Mouse (Mus musculus): ENCODE measurements at regions not wholly inside any gene's neighbourhood (a gene's known extent, or its start where the extent isn't known, plus 50 kb on each side); places are given as distances from the start of the nearest gene placed in this dataset.

- ATAC-seq (replicated peaks) = no peak
- H3K36me3 ChIP-seq (replicated peaks) = no peaks in the 10 kb centered on the region
- H3K9me3 ChIP-seq = no peaks in the 10 kb centered on the region
- H3K27ac ChIP-seq = no peak overlapping the region
- no peaks in the 10 kb centered on the region for H3K27me3 ChIP-seq (replicated peaks)
- no peak overlapping the region for H3K9ac ChIP-seq
- H3K4me1 ChIP-seq = no peaks in the 10 kb centered on the region
- WGBS = 88% methylated on average over 6 of the region's 6 CpGs
- H3K4me3 ChIP-seq = no peak overlapping the region
- no peak overlapping the region for H3K4me2 ChIP-seq
Measured at GRCm38 (mm10) chr11:111484981-111485380, 419.0 kb downstream of the Kcnj2 start.

- H3K4me3 ChIP-seq = no peak overlapping the region
- WGBS = 40% methylated on average over 4 of the region's 4 CpGs
Measured at GRCm38 (mm10) chr11:111512471-111512870, 446.5 kb downstream of the Kcnj2 start.

DNA sequence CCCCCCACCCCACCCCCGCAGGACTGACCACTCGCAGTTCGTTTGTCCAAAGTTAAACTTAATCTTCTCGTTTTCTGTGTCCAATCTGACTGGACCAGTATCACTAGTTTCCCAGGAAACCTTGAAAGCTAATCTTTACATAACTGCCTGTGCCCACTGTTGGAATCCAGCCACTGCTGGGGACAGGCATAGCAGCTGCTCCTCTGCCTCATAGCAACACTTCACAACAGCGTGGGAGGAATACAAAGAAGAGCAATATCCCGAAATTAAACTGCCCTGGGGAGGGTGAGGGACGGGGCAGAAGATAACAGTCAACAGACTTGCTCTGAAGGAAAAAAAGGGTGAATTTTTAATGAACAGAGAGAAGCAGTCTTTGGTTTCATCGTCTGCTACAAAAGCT is 456.8 kb downstream of the Kcnj2 start:
- no peak overlapping the region for H3K9ac ChIP-seq
- H3K27me3 ChIP-seq (replicated peaks) = no peaks in the 10 kb centered on the region
- ATAC-seq (replicated peaks) = peak; percentile 78
- H3K4me1 ChIP-seq = 0 out of 2 replicates have a peak, but pooled peaks cover 2% of the 10 kb centered on the region
- no peak overlapping the region for H3K4me3 ChIP-seq
- H3K27ac ChIP-seq = peak overlapping the region; percentile 38
- H3K36me3 ChIP-seq (replicated peaks) = no peaks in the 10 kb centered on the region
- 34% methylated on average over 8 of the region's 8 CpGs for WGBS
- no peaks in the 10 kb centered on the region for H3K9me3 ChIP-seq
- peak overlapping the region; percentile 36 for H3K4me2 ChIP-seq

More at GRCm38 (mm10) chr11:111512471-111512870, 446.5 kb downstream of the Kcnj2 start:
- no peak overlapping the region for H3K9ac ChIP-seq
- no peaks in the 10 kb centered on the region for H3K9me3 ChIP-seq
- no peaks in the 10 kb centered on the region for H3K27me3 ChIP-seq (replicated peaks)
- H3K4me2 ChIP-seq = no peak overlapping the region
- ATAC-seq (replicated peaks) = no peak
- H3K27ac ChIP-seq = no peak overlapping the region
- H3K4me1 ChIP-seq = no peaks in the 10 kb centered on the region
- H3K36me3 ChIP-seq (replicated peaks) = no peaks in the 10 kb centered on the region

- Histone ChIP-seq H3K27ac (no peak overlapping the region), H3K9me3 (no peaks in the 10 kb centered on the region), H3K4me2 (no peak overlapping the region), H3K4me1 (0 out of 2 replicates have a peak, but pooled peaks cover 2% of the 10 kb centered on the region), H3K9ac (no peak overlapping the region), H3K4me3 (no peak overlapping the region), H3K27me3 (replicated peaks) (no peaks in the 10 kb centered on the region), H3K36me3 (replicated peaks) (no peaks in the 10 kb centered on the region)
- 55% methylated on average over 8 of the region's 8 CpGs for WGBS
- ATAC-seq (replicated peaks) = no peak
Measured at GRCm38 (mm10) chr11:111523465-111523864, 457.5 kb downstream of the Kcnj2 start.

- ATAC-seq (replicated peaks) = no peak
- no peaks in the 10 kb centered on the region for H3K9me3 ChIP-seq
- WGBS = 90% methylated on average over 6 of the region's 6 CpGs
- no peaks in the 10 kb centered on the region for H3K27me3 ChIP-seq (replicated peaks)
- no peak overlapping the region for H3K4me2 ChIP-seq
- no peaks in the 10 kb centered on the region for H3K36me3 ChIP-seq (replicated peaks)
- no peak overlapping the region for H3K9ac ChIP-seq
- 0 out of 2 replicates have a peak, but pooled peaks cover 2% of the 10 kb centered on the region for H3K4me1 ChIP-seq
- H3K4me3 ChIP-seq = no peak overlapping the region
- H3K27ac ChIP-seq = no peak overlapping the region
Measured at GRCm38 (mm10) chr11:111526010-111526742, 460.2 kb downstream of the Kcnj2 start.

DNA sequence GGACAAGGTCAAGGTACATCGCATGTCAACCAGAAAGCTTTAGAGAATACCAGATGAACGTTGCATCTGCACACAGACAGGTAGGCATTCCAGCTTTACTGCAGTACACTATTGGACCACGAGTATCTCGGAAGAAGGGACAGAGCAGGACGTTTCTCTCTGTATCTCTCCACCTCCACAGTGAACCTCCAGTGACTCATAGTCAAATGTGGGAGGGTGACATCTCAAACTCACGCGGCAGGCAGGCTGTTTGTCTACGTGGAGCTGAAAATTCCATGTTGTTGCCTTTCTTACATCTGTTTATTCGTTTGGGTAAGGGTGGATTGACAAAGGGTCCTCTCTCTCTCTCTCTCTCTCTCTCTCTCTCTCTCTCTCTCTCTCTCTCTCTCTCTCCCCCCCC is 463.6 kb downstream of the Kcnj2 start:
- WGBS = 80% methylated on average over 9 of the region's 9 CpGs
- ATAC-seq (replicated peaks) = no peak

GRCm38 (mm10) chr11:111530912-111531311 is 464.9 kb downstream of the Kcnj2 start:
- no peak overlapping the region for H3K27ac ChIP-seq
- H3K4me2 ChIP-seq = no peak overlapping the region
- H3K27me3 ChIP-seq (replicated peaks) = no peaks in the 10 kb centered on the region; the same call in 1 of the 2 replicates
- no peak overlapping the region for H3K9ac ChIP-seq
- no peaks in the 10 kb centered on the region for H3K4me1 ChIP-seq
- H3K4me3 ChIP-seq = no peak overlapping the region
- no peaks in the 10 kb centered on the region for H3K9me3 ChIP-seq
- no peaks in the 10 kb centered on the region for H3K36me3 ChIP-seq (replicated peaks)
- no peak for ATAC-seq (replicated peaks)
- WGBS = 76% methylated on average over 3 of the region's 3 CpGs

More for the DNA sequence above, 463.6 kb downstream of the Kcnj2 start:
- H3K9ac ChIP-seq = no peak overlapping the region
- no peaks in the 10 kb centered on the region for H3K36me3 ChIP-seq (replicated peaks)
- no peaks in the 10 kb centered on the region for H3K4me1 ChIP-seq
- H3K27ac ChIP-seq = no peak overlapping the region
- no peaks in the 10 kb centered on the region for H3K9me3 ChIP-seq
- no peak overlapping the region for H3K4me3 ChIP-seq
- no peaks in the 10 kb centered on the region for H3K27me3 ChIP-seq (replicated peaks)
- no peak overlapping the region for H3K4me2 ChIP-seq

GRCm38 (mm10) chr11:111532457-111532856 is 466.5 kb downstream of the Kcnj2 start:
- 30% methylated on average over 5 of the region's 5 CpGs for WGBS
- no peaks in the 10 kb centered on the region; the same call in 1 of the 2 replicates for H3K27me3 ChIP-seq (replicated peaks)
- no peaks in the 10 kb centered on the region for H3K9me3 ChIP-seq
- no peaks in the 10 kb centered on the region for H3K36me3 ChIP-seq (replicated peaks)
- no peak overlapping the region for H3K4me3 ChIP-seq
- no peak for ATAC-seq (replicated peaks)
- H3K4me2 ChIP-seq = no peak overlapping the region
- H3K27ac ChIP-seq = no peak overlapping the region
- no peak overlapping the region for H3K9ac ChIP-seq
- H3K4me1 ChIP-seq = no peaks in the 10 kb centered on the region

DNA sequence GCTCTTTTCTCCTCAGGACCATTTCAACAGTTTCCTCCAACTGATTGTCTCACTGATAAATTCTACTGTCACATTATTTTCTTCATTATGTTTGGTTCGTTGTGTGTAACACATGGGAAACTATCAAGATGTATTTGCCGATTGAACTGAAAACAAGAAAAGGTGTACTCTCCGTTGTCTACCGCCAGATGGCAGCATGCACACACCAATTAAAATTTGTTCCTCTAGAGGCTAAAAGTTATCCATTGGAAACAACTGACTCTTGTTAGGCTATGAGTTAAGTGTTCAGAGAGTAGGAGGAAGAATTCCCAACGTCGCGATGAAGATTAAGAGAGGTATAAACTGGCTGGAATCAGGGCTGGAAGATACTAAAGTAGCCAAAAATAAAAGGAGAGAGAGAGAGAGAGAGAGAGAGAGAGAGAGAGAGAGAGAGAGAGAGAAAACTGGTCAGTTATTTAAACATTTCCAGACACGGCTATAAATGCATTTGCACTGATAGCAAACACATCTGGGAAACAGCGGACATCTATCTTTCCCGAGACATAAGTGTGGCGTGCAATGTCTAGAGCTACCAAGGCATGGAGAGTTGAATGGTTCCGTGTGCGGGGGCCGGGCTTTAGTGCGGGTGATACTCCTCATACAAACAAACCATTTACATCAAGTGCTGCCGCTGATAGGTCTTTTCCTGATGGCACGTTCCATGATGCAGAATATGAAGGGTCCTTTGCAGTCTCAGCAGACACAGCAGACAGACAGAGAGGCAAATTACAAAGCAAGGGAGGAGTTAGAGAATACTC is 470.3 kb downstream of the Kcnj2 start:
- Histone ChIP-seq H3K36me3 (replicated peaks) (no peaks in the 10 kb centered on the region), H3K4me3 (no peak overlapping the region), H3K27me3 (replicated peaks) (no peaks in the 10 kb centered on the region; the same call in 1 of the 2 replicates), H3K9me3 (no peaks in the 10 kb centered on the region), H3K4me1 (no peaks in the 10 kb centered on the region), H3K27ac (no peak overlapping the region), H3K9ac (no peak overlapping the region), H3K4me2 (no peak overlapping the region)
- 52% methylated on average over 17 of the region's 17 CpGs for WGBS
- ATAC-seq (replicated peaks) = no peak

DNA sequence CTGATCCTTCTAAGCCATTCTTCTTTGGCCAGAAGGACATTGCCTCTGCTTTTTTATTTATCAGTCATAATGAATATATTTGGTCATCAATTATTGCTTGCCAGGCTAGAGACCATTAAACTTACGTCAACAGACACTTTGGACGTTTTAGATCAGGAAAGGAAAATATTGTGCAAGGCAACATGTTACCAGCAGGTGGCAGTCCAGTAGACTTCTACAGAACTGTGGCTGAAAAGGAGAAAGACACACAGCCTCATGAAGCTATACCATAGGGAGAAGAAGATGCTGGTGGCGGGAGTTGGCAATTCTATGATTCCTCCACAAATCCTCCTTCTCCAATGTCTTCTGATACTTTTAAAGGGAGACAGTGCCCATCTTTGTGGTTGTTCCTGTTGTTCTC is 471.7 kb downstream of the Kcnj2 start:
- no peak overlapping the region for H3K27ac ChIP-seq
- 31% methylated on average over 3 of the region's 3 CpGs for WGBS
- ATAC-seq (replicated peaks) = no peak
- no peak overlapping the region for H3K4me3 ChIP-seq
- no peak overlapping the region for H3K4me2 ChIP-seq
- H3K9ac ChIP-seq = no peak overlapping the region
- no peaks in the 10 kb centered on the region for H3K36me3 ChIP-seq (replicated peaks)
- H3K4me1 ChIP-seq = no peaks in the 10 kb centered on the region
- no peaks in the 10 kb centered on the region for H3K9me3 ChIP-seq
- H3K27me3 ChIP-seq (replicated peaks) = no peaks in the 10 kb centered on the region; the same call in 1 of the 2 replicates

DNA sequence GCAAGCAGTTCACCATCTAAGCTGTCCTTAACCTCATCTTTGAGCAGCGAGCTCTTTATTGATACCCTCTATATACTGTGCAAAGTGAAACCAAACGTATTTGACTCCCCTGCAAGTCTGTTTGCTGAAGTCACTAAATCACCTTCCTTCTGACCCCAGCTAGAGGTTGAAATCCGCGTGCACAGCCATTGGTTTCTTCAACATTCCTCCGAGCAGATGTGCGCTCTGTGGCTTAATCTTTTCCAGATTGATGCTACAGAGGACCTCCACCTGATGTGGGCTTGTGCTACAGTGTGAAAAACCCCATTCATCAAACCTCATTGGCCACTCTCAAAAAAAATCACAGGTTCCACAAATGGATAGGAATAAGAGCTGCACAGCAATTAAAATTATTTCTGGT is 474.0 kb downstream of the Kcnj2 start:
- Histone ChIP-seq H3K4me1 (no peaks in the 10 kb centered on the region), H3K4me2 (no peak overlapping the region), H3K27me3 (replicated peaks) (no peaks in the 10 kb centered on the region; the same call in 1 of the 2 replicates), H3K9me3 (no peaks in the 10 kb centered on the region), H3K9ac (no peak overlapping the region), H3K4me3 (no peak overlapping the region), H3K27ac (no peak overlapping the region), H3K36me3 (replicated peaks) (no peaks in the 10 kb centered on the region)
- ATAC-seq (replicated peaks) = no peak
- WGBS = 86% methylated on average over 6 of the region's 6 CpGs

DNA sequence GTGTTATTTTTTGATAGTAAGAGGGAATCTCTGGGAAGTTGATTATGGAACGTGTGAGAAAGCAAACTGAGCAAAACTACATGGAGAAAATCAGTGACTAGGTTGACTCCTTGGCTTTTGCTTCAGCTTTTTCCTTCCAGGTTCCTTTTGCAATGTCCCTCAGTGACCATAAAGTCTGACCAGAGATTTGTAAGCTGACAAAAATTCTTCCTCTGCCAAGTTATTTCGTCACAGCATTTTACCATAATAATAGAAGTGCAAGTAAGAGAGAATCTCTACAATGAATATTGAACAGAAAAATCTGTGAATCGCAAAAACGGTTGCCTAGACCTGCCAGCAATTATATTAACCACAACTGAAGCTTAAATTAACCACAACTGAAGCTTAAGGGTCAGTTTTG is 479.3 kb downstream of the Kcnj2 start:
- no peaks in the 10 kb centered on the region for H3K4me1 ChIP-seq
- no peak overlapping the region for H3K4me3 ChIP-seq
- H3K4me2 ChIP-seq = no peak overlapping the region
- H3K9me3 ChIP-seq = no peaks in the 10 kb centered on the region
- ATAC-seq (replicated peaks) = no peak
- H3K36me3 ChIP-seq (replicated peaks) = no peaks in the 10 kb centered on the region
- H3K27ac ChIP-seq = no peak overlapping the region
- WGBS = 73% methylated on average over 4 of the region's 4 CpGs
- no peak overlapping the region for H3K9ac ChIP-seq
- no peaks in the 10 kb centered on the region for H3K27me3 ChIP-seq (replicated peaks)

Measured in midbrain, embryonic 15.5 days (tissue).